Mouse (Mus musculus) forebrain, postnatal 0 days (tissue): ENCODE data around the gene Ryr1. TPM values are rescaled to one million over a fixed set of nuclear protein-coding genes. Genes with fewer than 3 reads are reported as not detected.

Source experiments
- ATAC-seq: fragments of 200-750 bp; cut with Nextera tagmentation; 2 replicates; pipeline ENCODE4 v1.8.0; 2017; ENCODE audit warnings: mild to moderate bottlenecking, moderate library complexity
- DNase-seq: peaks from one replicate; pipeline ENCODE4 v3.0.0-alpha.2; 2015
- H3K27ac ChIP-seq: fragments of 300-500 bp; sonication (generic); 2 replicates; pipeline ENCODE4 v1.5.1; 2014; ENCODE audit warnings: low read depth, mild to moderate bottlenecking, antibody characterized with exemption, low read length, moderate library complexity, mixed read lengths
- H3K27me3 ChIP-seq: fragments of 300-500 bp; sonication (generic); 2 replicates; pipeline ENCODE4 v1.6.1; 2014; ENCODE audit warnings: mild to moderate bottlenecking, low read length, mixed read lengths; ENCODE audit not compliant: insufficient read depth
- H3K36me3 ChIP-seq: fragments of 300-500 bp; sonication (generic); 2 replicates; pipeline ENCODE4 v1.6.1; 2014; ENCODE audit warnings: mild to moderate bottlenecking, moderate library complexity; ENCODE audit not compliant: insufficient read depth
- H3K4me1 ChIP-seq: fragments of 300-500 bp; sonication (generic); 2 replicates; pipeline ENCODE4 v1.6.1; 2014; ENCODE audit warnings: antibody characterized with exemption; ENCODE audit not compliant: insufficient read depth
- H3K4me2 ChIP-seq: fragments of 300-500 bp; sonication (generic); 2 replicates; pipeline ENCODE4 v1.6.1; 2014; ENCODE audit warnings: low read depth, mild to moderate bottlenecking, moderate library complexity
- H3K4me3 ChIP-seq: fragments of 300-500 bp; sonication (generic); 2 replicates; pipeline ENCODE4 v1.5.1; 2014; ENCODE audit warnings: low read depth, low read length, mixed read lengths
- H3K9ac ChIP-seq: fragments of 300-500 bp; sonication (generic); 2 replicates; pipeline ENCODE4 v1.6.1; 2014; ENCODE audit warnings: mild to moderate bottlenecking
- H3K9me3 ChIP-seq: fragments of 300-500 bp; sonication (generic); 2 replicates; pipeline ENCODE4 v1.6.1; 2016; ENCODE audit warnings: low read length
- CTCF ChIP-seq: sonication (generic); IDR thresholded peaks from 2 replicates; pipeline ENCODE4 v1.5.1; 2016; ENCODE audit warnings: antibody characterized with exemption, control low read depth, low read depth
- WGBS: fragments of 180-500 bp; shearing (Covaris S2); extraction: QIAGEN DNeasy Blood & Tissue Kit; methylation state at CpG from one replicate; pipeline ENCODE4 v1.1.7; 2014; 5-methylcytosine and 5-hydroxymethylcytosine counted together
- polyA plus RNA-seq: library from polyadenylated mRNA; unstranded; fragments of >200 nt; fragmentation: Nextera tagmentation; extraction: Ambion mirVana; gene quantifications from 2 replicates; pipeline ENCODE4 v1.2.1, GENCODE M21; 2015
- total RNA-seq: library from RNA; depleted of rRNA; stranded (reverse); fragments of >200 nt; gene quantifications from 2 replicates; pipeline ENCODE4 v1.2.3, GENCODE M21; 2014

Ryr1 gene
- total and polyA plus RNA-seq, 2 experiments from 2014 or later, result 4.6 to 8.8 TPM

- Histone ChIP-seq H3K4me3 (peak overlapping the region; percentile 75), H3K27ac (peak overlapping the region; percentile 81), H3K27me3 (peaks cover 38% of the 10 kb centered on the region), H3K4me1 (peaks cover 13% of the 10 kb centered on the region; the same call in 1 of the 2 replicates), H3K9ac (peak overlapping the region; percentile 72), H3K9me3 (no peaks in the 10 kb centered on the region), H3K4me2 (peak overlapping the region; percentile 59), H3K36me3 (peaks cover 20% of the 10 kb centered on the region)
- WGBS, result 2% methylated on average over 31 of the region's 39 CpGs
- peak; percentile 90 for DNase-seq
- no peak for TF ChIP-seq CTCF
- peak; percentile 87 for ATAC-seq
These were observed 44.5 kb upstream of the Ryr1 start for GRCm38 (mm10) chr7:29169231-29170065.

- Histone ChIP-seq H3K9me3 (no peaks in the 10 kb centered on the region), H3K4me2 (peak overlapping the region; percentile 59), H3K36me3 (peaks cover 14% of the 10 kb centered on the region), H3K27ac (peak overlapping the region; percentile 81), H3K4me1 (peaks cover 13% of the 10 kb centered on the region; the same call in 1 of the 2 replicates), H3K4me3 (peak overlapping the region; percentile 75), H3K9ac (peak overlapping the region; percentile 72), H3K27me3 (peaks cover 32% of the 10 kb centered on the region)
- DNase-seq (peak; percentile 80), ATAC-seq (peak; percentile 25; the same call in 1 of the 2 replicates)
- under 1% methylated on average over 14 of the region's 14 CpGs for WGBS
- peak; percentile 20 for TF ChIP-seq CTCF
These were observed 43.8 kb upstream of the Ryr1 start for GRCm38 (mm10) chr7:29168791-29169230.

GRCm38 (mm10) chr7:29168121-29168695 is 43.2 kb upstream of the Ryr1 start:
- TF ChIP-seq CTCF, result no peak
- 5% methylated on average over 10 of the region's 10 CpGs for WGBS
- peak overlapping the region; percentile 81 for H3K27ac ChIP-seq

GRCm38 (mm10) chr7:29167656-29168055 is 42.7 kb upstream of the Ryr1 start:
- no peak for DNase-seq
- H3K9me3 ChIP-seq, result no peaks in the 10 kb centered on the region
- no peak for TF ChIP-seq CTCF
- H3K27me3 ChIP-seq, result peaks cover 21% of the 10 kb centered on the region
- peaks cover 13% of the 10 kb centered on the region; the same call in 1 of the 2 replicates for H3K4me1 ChIP-seq
- H3K4me3 ChIP-seq, result peak overlapping the region; percentile 75
- H3K36me3 ChIP-seq, result peaks cover 5% of the 10 kb centered on the region
- H3K4me2 ChIP-seq, result peak overlapping the region; percentile 59
- WGBS, result 19% methylated on average over 18 of the region's 19 CpGs
- H3K9ac ChIP-seq, result no peak overlapping the region
- ATAC-seq, result no peak
- no peak overlapping the region for H3K27ac ChIP-seq

More at GRCm38 (mm10) chr7:29168121-29168695, 43.2 kb upstream of the Ryr1 start:
- peak overlapping the region; percentile 59 for H3K4me2 ChIP-seq
- no peaks in the 10 kb centered on the region for H3K9me3 ChIP-seq
- H3K4me1 ChIP-seq, result peaks cover 13% of the 10 kb centered on the region; the same call in 1 of the 2 replicates
- no peak for DNase-seq
- peak overlapping the region; percentile 75 for H3K4me3 ChIP-seq
- peaks cover 9% of the 10 kb centered on the region; the same call in 1 of the 2 replicates for H3K36me3 ChIP-seq
- H3K27me3 ChIP-seq, result peaks cover 26% of the 10 kb centered on the region
- ATAC-seq, result 0 out of 2 replicates have a peak, but pooled peaks have one; percentile 0
- H3K9ac ChIP-seq, result peak overlapping the region; percentile 72

- 39% methylated on average over 9 of the region's 9 CpGs for WGBS
- DNase-seq, result no peak
These were observed 38.0 kb upstream of the Ryr1 start for GRCm38 (mm10) chr7:29162750-29163525.

GRCm38 (mm10) chr7:29162294-29162693 is 37.3 kb upstream of the Ryr1 start:
- H3K9me3 ChIP-seq, result no peaks in the 10 kb centered on the region
- H3K36me3 ChIP-seq, result peaks cover 16% of the 10 kb centered on the region
- ATAC-seq (no peak), DNase-seq (no peak)
- 87% methylated on average over 5 of the region's 5 CpGs for WGBS
- H3K27ac ChIP-seq, result no peak overlapping the region
- H3K4me3 ChIP-seq, result no peak overlapping the region
- no peak overlapping the region for H3K9ac ChIP-seq
- H3K27me3 ChIP-seq, result no peaks in the 10 kb centered on the region
- TF ChIP-seq CTCF, result no peak
- no peaks in the 10 kb centered on the region for H3K4me1 ChIP-seq
- H3K4me2 ChIP-seq, result no peak overlapping the region

More at GRCm38 (mm10) chr7:29162750-29163525, 38.0 kb upstream of the Ryr1 start:
- Histone ChIP-seq H3K4me1 (no peaks in the 10 kb centered on the region), H3K27me3 (no peaks in the 10 kb centered on the region), H3K9me3 (no peaks in the 10 kb centered on the region), H3K27ac (no peak overlapping the region), H3K9ac (no peak overlapping the region), H3K4me3 (no peak overlapping the region), H3K36me3 (peaks cover 16% of the 10 kb centered on the region), H3K4me2 (no peak overlapping the region)
- TF ChIP-seq CTCF, result no peak
- ATAC-seq, result no peak
